ENCODE assay signal across 24 mouse cellular contexts in the genomic region with DNA sequence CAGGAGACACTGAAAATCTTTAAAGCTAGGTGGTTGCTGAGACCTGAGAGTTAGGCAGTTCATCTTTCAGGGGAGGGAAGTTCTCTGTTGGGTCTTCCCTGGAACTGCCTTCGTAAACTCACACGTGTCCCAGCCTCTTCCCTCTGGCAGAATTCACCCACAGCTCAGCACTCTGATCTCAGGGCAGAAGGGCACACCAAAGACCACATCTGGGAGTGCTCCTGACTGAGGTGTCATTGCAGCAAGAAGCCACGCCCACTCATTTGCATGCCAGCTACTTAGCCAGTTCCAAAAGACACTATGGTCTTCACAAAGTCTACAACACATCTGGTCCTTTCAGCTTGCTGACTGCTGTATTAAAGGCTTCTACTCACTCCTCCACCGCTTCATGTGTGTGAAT.
DNase-seq lines count a peak whose midpoint lies in the region; ATAC-seq and TF ChIP-seq lines count a peak whose summit lies in the region.
"Had no signal": no experiment of that assay in that cellular context is flagged by ENCODE, and none has a peak within 500 bp of the region (broad histone marks: within the 10 kb centered on the region; RNA-seq: fewer than 3 reads in every experiment).

No protein-coding gene starts in this region.

- no peak for ATAC-seq in hindbrain, embryonic 13.5 days (ENCODE audit: low FRiP score)
- no peak for ATAC-seq in hindbrain, postnatal 0 days
- ATAC-seq in kidney, embryonic 14.5 days (ENCODE audit: low FRiP score, low TSS enrichment): peak; percentile 57; the same call in 1 of the 2 replicates
- ATAC-seq: CD4-positive, CD25-positive, alpha-beta regulatory T cell, adult 4 months; forebrain, embryonic 16.5 days; intestine, embryonic 16.5 days; midbrain, embryonic 16.5 days had no signal

- no peak overlapping the region for H3K9ac ChIP-seq in hindbrain, embryonic 13.5 days
- no peak overlapping the region for H3K9ac ChIP-seq in hindbrain, postnatal 0 days (replicated peaks; ENCODE audit: low read length)
- H3K9ac ChIP-seq in kidney, embryonic 14.5 days (ENCODE audit: low read depth, low read length): no peak overlapping the region
- H3K9ac ChIP-seq: embryonic facial prominence, embryonic 15.5 days; hindbrain, embryonic 12.5 days; limb, embryonic 13.5 days; liver, embryonic 14.5 days; lung, embryonic 15.5 days had no signal

- no peak for TF ChIP-seq CTCF in hindbrain, postnatal 0 days (IDR thresholded peaks at IDR 0.05; ENCODE audit: low read depth)

- DNase-seq in hindbrain, postnatal 0 days (ENCODE audit: low spot score): no peak
- peak; percentile 27 for DNase-seq in R1 (ENCODE audit: low read depth, low spot score)
- DNase-seq in kidney, postnatal 36 days: peak; percentile 36 to 69
- no peak for DNase-seq in spleen, adult 12 weeks (ENCODE audit: low spot score)
- DNase-seq in urinary bladder, postnatal 14 days (ENCODE audit: low spot score): no peak
- DNase-seq: adrenal gland, postnatal 36 days; cerebellum, adult 11-12 months; cerebellum, postnatal 14 days; heart, postnatal 10 days; layer of hippocampus, adult 9-11 months; lung, postnatal 4 days had no signal

- no peak overlapping the region for H3K4me2 ChIP-seq in hindbrain, embryonic 13.5 days
- H3K4me2 ChIP-seq in hindbrain, postnatal 0 days (ENCODE audit: low read depth, low read length): no peak overlapping the region
- no peak overlapping the region for H3K4me2 ChIP-seq in kidney, embryonic 14.5 days (replicated peaks; ENCODE audit: low read depth, low read length)
- H3K4me2 ChIP-seq: embryonic facial prominence, embryonic 15.5 days; heart, embryonic 11.5 days; hindbrain, embryonic 12.5 days; limb, embryonic 13.5 days; lung, embryonic 15.5 days had no signal

- no peaks in the 10 kb centered on the region for H3K9me3 ChIP-seq in hindbrain, embryonic 13.5 days
- H3K9me3 ChIP-seq in hindbrain, postnatal 0 days (ENCODE audit: low read length): no peaks in the 10 kb centered on the region
- no peaks in the 10 kb centered on the region for H3K9me3 ChIP-seq in kidney, embryonic 14.5 days (ENCODE audit: control insufficient read depth, low read length)
- H3K9me3 ChIP-seq: embryonic facial prominence, embryonic 15.5 days; hindbrain, embryonic 12.5 days; limb, embryonic 13.5 days; lung, embryonic 15.5 days had no signal

- H3K27me3 ChIP-seq in hindbrain, embryonic 13.5 days: 0 out of 2 replicates have a peak, but pooled peaks cover 4% of the 10 kb centered on the region
- H3K27me3 ChIP-seq in hindbrain, postnatal 0 days (ENCODE audit: insufficient read depth, low read length): no peaks in the 10 kb centered on the region
- no peaks in the 10 kb centered on the region for H3K27me3 ChIP-seq in kidney, embryonic 14.5 days (ENCODE audit: control insufficient read depth, insufficient read depth, low read length)
- H3K27me3 ChIP-seq: embryonic facial prominence, embryonic 15.5 days; hindbrain, embryonic 12.5 days; limb, embryonic 13.5 days; lung, embryonic 15.5 days had no signal

- H3K4me1 ChIP-seq in hindbrain, embryonic 13.5 days (replicated peaks): peaks cover 3% of the 10 kb centered on the region
- no peaks in the 10 kb centered on the region for H3K4me1 ChIP-seq in hindbrain, postnatal 0 days (ENCODE audit: insufficient read depth, low read length)
- H3K4me1 ChIP-seq in kidney, embryonic 14.5 days (ENCODE audit: control insufficient read depth, insufficient read depth, low read length): no peaks in the 10 kb centered on the region
- H3K4me1 ChIP-seq: embryonic facial prominence, embryonic 15.5 days; limb, embryonic 13.5 days; lung, embryonic 15.5 days had no signal

- H3K36me3 ChIP-seq in hindbrain, embryonic 13.5 days: no peaks in the 10 kb centered on the region
- H3K36me3 ChIP-seq in hindbrain, postnatal 0 days (ENCODE audit: insufficient read depth, low read length): no peaks in the 10 kb centered on the region
- H3K36me3 ChIP-seq in kidney, embryonic 14.5 days (ENCODE audit: control insufficient read depth, insufficient read depth, low read length): no peaks in the 10 kb centered on the region
- H3K36me3 ChIP-seq: embryonic facial prominence, embryonic 15.5 days; G1E; hindbrain, embryonic 12.5 days; limb, embryonic 13.5 days; lung, embryonic 15.5 days had no signal

- H3K4me3 ChIP-seq in hindbrain, embryonic 13.5 days: no peak overlapping the region
- H3K4me3 ChIP-seq in hindbrain, postnatal 0 days (ENCODE audit: low read length): no peak overlapping the region
- H3K4me3 ChIP-seq in kidney, embryonic 14.5 days (ENCODE audit: low read length): no peak overlapping the region
- H3K4me3 ChIP-seq: embryonic facial prominence, embryonic 15.5 days; hindbrain, embryonic 12.5 days; limb, embryonic 13.5 days; lung, embryonic 15.5 days had no signal

- WGBS in hindbrain, embryonic 13.5 days: 45% methylated on average over 4 of the region's 4 CpGs
- 52% methylated on average over 4 of the region's 4 CpGs for whole genome bisulfite sequencing in hindbrain, postnatal 0 days
- WGBS in kidney, embryonic 14.5 days: 21% methylated on average over 4 of the region's 4 CpGs

- H3K27ac ChIP-seq in hindbrain, embryonic 13.5 days: 0 out of 2 replicates have a peak overlapping the region, but pooled peaks have one; percentile 49
- H3K27ac ChIP-seq in hindbrain, postnatal 0 days: no peak overlapping the region
- H3K27ac ChIP-seq in kidney, embryonic 14.5 days (ENCODE audit: low read depth, low read length): peak overlapping the region; percentile 11; the same call in 1 of the 2 replicates
- H3K27ac ChIP-seq: embryonic facial prominence, embryonic 15.5 days; hindbrain, embryonic 12.5 days; limb, embryonic 13.5 days; liver, embryonic 14.5 days; lung, embryonic 15.5 days had no signal

Comparison
In these comparisons a context has a peak if more than half of its experiments do, and no peak if none do; other contexts are left out.
1. DNase-seq: peak in R1 (single experiment) and kidney, postnatal 36 days (2 of 2); none in hindbrain, postnatal 0 days (single experiment), spleen, adult 12 weeks (single experiment) and urinary bladder, postnatal 14 days (single experiment).